Mouse (Mus musculus) cerebellum, postnatal 4 days (tissue): Measurements from ENCODE around the gene Trnau1ap.
A peak's percentile ranks its signal among the peaks of the same experiment; 100 is the strongest.
"Not testable (repeated sequence)": the region's sequence is repeated elsewhere in the genome, so short reads cannot be mapped to it uniquely, and the experiment has no call there.

Experiments used
- DNase-seq, 2 experiments: peaks; one replicate each; pipeline ENCODE4 v3.0.0; 2022; ENCODE audit warnings: low spot score in 2 of 2, mixed read lengths in 1 of 2

Trnau1ap gene

GRCm38 (mm10) chr4:132301486-132301885 lies 27.9 kb downstream of the Trnau1ap start:
- no peak for DNase-seq

- no peak for DNase-seq
Observed at GRCm38 (mm10) chr4:132299849-132300248, 29.5 kb downstream of the Trnau1ap start.

- DNase-seq = no peak
Observed at GRCm38 (mm10) chr4:132295696-132296390, 33.5 kb downstream of the Trnau1ap start.

DNA sequence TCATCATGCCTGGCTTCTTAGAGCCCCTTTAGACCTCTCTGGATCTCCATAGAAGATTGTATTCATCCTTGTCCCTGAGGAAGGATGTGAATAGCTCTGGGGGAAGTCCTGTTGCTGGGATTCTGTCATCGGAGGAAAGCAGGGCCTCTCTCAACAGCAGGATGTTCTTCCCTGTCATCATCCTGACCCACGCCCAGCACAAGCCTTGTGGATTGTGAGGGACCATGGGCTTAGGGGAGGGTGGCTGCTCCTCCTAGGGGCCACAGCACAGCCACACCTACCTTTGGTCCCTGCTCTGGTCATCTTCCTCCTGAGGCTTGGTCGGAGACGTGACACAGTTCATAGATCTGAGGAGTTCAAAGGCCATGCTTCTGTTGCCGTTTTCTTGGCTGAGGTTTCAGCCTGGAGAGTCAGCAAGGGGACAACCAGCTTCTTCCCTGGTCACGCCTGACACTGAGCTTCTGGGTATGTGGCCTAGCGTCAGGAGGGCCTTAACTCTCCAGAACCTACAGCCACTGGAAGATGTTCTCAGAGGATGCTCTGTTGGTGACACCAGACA lies 35.6 kb downstream of the Trnau1ap start:
- no peak for DNase-seq

GRCm38 (mm10) chr4:132292988-132293387 lies 36.4 kb downstream of the Trnau1ap start:
- peak in 1 of 2 experiments; percentile 35 for DNase-seq

- no peak for DNase-seq
Observed at GRCm38 (mm10) chr4:132291624-132292335, 37.6 kb downstream of the Trnau1ap start.

GRCm38 (mm10) chr4:132291056-132291455 lies 38.3 kb downstream of the Trnau1ap start:
- no peak for DNase-seq

DNA sequence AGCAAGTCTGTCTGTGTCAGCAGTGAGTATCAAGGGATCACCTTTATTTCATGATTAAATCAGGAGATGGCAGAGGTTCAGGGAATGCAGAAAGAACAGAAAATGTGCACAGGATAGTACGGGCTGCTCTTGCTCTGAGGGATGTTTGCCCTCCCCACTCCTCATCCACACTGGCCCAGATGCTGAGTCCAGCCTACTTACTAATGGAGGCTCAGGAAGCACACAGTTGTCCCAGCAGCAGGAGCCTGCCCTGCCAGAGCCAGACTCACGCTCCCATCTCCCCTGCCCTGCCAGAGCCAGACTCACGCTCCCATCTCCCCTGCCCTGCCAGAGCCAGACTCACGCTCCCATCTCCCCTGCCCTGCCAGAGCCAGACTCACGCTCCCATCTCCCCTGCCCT lies 40.5 kb downstream of the Trnau1ap start:
- not testable (repeated sequence) for DNase-seq

- no peak for DNase-seq
Observed at GRCm38 (mm10) chr4:132275949-132276348, 53.4 kb downstream of the Trnau1ap start.

GRCm38 (mm10) chr4:132274156-132274862 lies 55.0 kb downstream of the Trnau1ap start, which contains the start of gene Taf12:
Gene Taf12, plus strand, starts transcription at chr4:132274375.
- peak; percentile 81 to 91 for DNase-seq

DNA sequence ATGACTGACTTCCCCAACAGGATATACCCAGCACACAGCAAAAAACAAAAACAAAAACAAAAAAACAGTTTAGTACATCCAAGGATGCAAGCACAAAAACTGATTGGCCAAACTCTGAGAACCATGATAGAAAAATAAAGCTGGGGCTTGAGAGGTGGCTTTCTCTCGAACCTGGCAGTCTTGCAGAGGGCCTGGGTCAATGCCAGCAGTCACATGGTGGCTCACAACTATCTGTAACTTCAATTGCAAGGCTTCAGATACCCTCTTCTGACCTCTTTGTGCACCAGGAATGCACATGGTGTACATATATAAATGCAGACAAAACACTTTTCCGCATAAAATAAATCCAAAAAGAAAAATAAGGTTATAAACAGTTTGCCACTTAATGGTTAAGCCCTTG lies 56.2 kb downstream of the Trnau1ap start:
- DNase-seq = peak in 1 of 2 experiments; percentile 30

DNA sequence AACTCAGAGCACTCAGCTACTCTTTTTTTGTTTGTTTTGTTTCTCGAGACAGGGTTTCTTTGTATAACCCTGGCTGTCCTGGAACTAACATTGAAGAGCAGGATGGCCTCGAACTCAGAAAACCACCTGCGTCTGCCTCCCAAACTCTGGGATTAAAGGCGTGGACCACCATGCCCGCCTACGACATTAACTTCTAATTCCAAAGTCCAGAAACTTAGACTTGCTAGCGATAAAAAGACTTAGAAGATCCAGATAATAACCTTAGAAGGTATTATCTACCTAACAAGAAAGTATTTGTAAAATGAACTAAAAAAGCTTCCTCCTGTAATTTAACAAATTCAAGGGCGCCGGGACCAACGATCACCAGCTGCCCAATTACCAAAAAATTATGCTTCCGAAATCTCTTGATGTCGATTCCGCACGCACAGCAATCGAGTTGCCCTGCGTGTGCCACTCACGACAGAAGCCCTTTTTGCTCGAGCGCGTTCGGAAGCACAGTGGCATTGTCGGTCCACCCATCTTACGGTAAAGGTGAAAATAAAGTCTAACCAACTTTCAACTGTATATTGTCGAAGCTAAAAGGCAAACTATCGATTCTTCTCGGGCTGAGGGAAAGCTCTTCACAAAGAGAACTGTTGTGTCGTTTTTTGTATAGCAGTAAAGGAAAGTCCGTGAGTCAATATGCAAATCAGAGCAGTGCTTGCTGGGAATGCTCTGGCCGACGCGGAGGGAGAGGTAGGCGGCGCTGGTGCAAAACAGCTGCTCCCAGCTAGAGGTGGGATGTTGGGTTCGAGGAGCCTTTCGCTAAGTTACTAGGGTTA lies 59.4 kb downstream of the Trnau1ap start:
- peak; percentile 54 to 85 for DNase-seq

- DNase-seq = no peak
Observed at GRCm38 (mm10) chr4:132268871-132269739, 60.2 kb downstream of the Trnau1ap start.

- no peak for DNase-seq
Observed at GRCm38 (mm10) chr4:132266835-132267349, 62.4 kb downstream of the Trnau1ap start.

GRCm38 (mm10) chr4:132263313-132263712 lies 66.0 kb downstream of the Trnau1ap start:
- no peak for DNase-seq

DNA sequence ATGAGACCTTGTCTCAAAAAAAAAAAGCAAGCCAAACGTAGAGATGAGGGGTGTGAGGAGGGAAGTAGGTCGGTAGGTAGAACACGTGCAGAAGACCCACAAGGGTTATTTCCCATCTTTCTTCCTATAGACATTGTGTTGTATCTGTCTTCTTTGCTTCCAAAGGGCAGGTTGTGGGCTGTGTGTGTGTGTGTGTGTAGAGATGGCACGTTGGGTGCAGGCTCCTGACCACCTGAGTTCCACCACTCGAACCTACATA lies 67.1 kb downstream of the Trnau1ap start:
- no peak for DNase-seq
